Mouse (Mus musculus): Measurements from ENCODE around the gene Gm10645.

Gm10645 gene

DNA sequence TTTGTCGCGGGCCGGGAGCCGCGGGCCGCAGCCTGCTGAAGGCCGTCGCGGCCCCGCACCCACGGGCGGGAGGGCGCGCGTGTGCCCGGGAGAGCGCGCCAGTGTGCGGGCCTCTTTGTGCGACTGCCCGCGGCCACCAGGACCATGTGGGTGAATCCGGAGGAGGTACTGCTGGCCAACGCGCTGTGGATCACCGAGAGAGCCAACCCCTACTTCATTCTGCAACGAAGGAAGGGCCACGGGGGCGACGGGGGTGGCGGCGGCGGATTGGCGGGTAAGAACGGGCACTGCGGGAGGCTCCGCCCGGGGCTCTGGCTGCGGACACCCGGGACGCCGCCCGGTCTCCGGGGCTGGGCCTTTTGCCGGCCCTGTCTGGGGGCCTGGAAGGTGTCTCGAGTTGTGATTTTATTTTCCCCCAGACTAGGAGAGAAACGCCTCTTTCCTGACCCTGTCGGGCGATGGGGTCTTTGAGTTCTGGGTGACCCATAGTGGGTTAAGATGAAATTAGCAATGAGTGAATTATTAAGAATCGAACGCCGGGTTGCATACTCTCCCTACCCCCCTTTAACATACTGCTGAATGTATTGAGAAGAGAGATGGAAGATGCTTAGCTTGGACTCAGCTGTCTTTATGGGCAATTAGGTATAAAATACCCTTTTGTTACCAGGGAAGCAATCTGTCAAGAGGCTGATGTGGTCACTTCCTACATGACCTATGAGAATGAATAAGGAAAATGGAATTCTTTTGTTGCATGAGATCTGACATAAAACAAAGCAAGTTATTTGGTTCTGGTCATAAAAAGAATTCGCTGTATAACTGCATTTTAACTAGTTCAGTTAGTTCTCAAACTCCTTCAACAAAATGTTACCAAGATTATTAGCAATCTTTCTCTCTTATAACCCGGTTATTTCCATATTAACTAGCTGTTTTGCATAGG is at the start of gene Gm10645:
Gene Gm10645 (minus strand): TSS at position 240 of the 937 bp plus-strand sequence.
- no peak for DNase-seq (ENCODE audit: low read depth, low spot score)

- no peak for DNase-seq (ENCODE audit: low read depth, low spot score)
Observed at GRCm38 (mm10) chr8:83215065-83215464, 49.1 kb upstream of the Gm10645 start.

DNA sequence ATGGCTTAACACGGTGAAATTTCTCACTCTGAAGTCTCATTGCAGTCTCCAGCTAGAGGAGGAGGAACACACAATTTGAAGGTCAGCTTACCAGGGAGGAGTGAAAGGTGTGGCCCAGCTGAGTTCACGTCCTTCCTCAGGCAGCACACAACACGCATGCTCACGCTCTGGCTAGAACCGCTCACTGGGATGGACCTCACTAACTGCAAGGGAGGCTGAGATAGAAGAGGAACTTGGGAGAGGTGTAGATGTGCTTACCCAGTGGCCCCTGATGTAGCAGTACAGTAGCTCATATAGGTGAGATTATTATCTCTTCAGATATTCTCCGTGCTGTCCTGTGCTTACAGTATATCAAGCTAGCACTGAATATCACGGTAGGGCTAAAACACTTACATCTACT is 44.7 kb upstream of the Gm10645 start:
- peak; percentile 8 for DNase-seq (ENCODE audit: low read depth, low spot score)

DNA sequence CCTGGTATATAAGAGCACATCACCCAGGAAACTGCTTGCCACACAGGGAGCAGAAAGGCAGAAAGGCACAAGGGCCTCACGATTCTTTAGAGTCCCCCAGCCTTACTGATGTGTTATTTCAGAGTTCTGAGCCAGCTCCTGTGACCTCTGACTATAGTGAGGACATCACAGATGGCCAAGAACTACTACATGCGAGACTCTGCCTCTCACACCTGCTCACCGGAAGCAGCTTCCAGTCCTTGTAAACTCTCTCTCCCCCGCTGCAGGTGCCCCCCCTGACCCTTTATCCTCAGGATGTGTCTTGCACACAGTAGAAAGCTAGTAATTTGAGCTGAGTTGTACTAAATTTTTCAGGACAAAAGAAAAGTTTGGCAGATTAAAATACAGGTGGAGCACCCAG is 43.6 kb upstream of the Gm10645 start:
- no peak for DNase-seq (ENCODE audit: low read depth, low spot score)

GRCm38 (mm10) chr8:83205907-83206306 is 39.9 kb upstream of the Gm10645 start:
- no peak for DNase-seq (ENCODE audit: low read depth, low spot score)

GRCm38 (mm10) chr8:83202946-83203345 is 37.0 kb upstream of the Gm10645 start:
- no peak for DNase-seq (ENCODE audit: low read depth, low spot score)

DNA sequence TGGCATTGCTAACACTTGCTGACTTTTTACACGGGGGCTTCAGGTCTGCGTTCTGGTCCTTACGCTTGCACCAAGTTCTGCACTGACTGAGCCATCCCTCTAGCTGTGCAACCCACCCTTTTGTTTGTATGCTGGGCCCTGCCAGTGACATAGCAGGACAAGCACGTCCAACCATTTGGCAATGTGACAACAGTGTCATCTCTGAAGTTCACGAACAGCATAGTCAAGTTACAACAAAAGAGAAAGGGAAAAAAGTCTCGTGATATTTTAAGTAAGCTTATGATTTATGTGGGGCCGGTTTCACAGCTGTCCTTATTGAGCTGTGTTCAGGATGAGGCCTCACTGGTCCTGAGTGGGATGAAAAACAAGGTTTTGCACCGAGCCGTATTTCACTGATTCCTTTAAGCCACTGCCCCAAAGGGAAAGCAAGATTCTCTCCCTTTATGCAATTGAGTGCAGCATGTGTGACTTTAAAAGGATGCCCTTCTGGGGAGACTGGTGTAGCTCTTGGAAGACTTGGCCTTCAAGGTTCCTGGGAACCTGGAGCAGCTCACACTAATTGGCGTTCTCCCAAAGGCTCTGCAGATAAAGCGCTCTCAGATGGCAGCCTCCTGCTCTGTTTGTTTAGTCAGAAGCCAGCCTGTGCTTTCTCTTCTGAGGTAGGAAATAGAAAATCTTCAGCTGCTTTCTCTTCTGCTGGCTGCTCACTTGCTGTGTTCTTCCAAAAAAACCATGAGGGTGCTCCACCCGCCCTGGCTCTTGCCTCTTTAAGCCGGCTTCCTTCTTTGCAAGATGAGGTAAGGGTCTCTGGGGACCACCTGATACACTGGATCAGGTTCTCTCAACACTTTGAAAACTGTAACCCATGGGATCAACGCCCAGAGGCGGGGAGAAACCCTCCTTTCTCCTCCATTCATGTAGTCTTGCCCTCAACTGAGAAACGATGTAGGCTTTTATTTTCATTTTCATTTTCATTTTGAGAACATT is 34.5 kb upstream of the Gm10645 start:
- DNase-seq (ENCODE audit: low read depth, low spot score) = no peak

DNA sequence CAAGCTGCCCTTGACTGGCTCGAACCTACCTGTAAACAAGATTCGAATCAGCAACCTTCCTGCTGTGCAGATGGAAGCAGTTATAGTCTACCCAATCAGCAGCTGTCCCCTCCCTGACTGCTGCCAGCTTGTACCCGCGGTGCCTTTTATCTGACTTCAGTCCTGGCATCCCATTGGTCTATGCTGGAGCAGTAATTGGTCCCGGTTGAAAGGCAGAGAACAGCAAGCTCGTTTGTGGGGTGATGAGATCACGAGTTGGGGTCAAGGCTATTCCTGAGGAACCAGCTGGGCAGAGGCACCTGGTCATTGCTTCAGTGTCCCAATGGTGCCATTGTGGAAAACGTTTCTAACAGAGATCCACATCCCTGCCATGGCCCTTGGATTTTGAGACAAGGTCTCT is 33.7 kb upstream of the Gm10645 start:
- DNase-seq (ENCODE audit: low read depth, low spot score) = no peak

GRCm38 (mm10) chr8:83196088-83196487 is 30.1 kb upstream of the Gm10645 start:
- no peak for DNase-seq (ENCODE audit: low read depth, low spot score)

DNA sequence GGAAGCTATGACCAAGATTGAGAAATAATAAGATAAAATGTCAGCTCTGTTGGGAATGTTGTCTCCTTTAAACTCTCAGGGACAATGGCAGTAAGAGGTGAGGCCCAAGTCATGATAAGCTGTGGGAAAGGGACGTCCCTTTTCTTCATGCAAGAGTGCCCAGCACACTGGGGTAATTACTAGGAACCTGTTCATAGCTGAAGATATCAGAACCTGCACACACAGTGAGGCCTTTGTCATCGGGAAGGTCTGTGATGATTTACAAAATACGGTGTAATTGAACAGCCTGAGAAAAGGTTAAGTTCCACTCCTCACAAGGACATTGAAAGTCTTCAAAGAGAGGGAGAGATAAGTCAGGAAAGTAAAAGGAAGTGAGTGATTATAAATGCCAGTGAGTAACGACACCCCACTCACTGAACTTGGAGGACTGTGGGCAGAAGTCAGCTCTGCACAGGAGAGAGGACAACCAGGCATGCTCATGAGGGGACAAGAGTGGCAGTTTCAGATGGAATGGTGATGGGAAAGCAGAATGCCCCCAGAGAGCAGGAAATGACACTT is 23.6 kb upstream of the Gm10645 start:
- DNase-seq (ENCODE audit: low read depth, low spot score) = no peak

DNA sequence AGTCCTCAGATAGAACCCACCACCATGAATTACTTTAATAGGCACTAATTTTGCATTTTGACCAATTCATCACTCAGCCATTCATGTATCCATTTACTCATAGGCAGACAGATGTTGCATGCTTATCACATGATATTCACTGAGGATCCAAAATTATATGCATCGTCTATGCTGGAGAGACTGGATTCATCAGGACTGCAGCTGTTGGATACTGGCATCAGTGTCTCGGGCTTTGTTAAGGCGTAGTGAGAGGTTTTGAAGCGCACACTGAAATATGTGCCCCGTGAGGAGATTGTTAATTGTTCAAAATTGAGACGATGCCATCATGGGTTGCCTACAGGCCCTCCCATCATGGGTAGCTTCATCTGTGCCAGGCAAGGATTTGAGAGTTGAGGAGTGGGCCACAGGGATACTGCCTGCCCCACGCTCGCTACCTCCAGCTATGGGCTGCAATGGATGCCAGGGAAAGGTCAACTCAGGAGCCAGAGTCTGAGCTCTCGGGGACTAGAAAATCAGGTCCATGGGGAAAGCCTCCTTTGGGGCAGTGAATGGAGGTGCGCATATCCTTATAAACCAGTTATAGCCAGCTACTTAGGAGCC is 21.5 kb upstream of the Gm10645 start:
- DNase-seq (ENCODE audit: low read depth, low spot score) = no peak

GRCm38 (mm10) chr8:83186376-83186775 is 20.4 kb upstream of the Gm10645 start:
- DNase-seq (ENCODE audit: low read depth, low spot score) = no peak

DNA sequence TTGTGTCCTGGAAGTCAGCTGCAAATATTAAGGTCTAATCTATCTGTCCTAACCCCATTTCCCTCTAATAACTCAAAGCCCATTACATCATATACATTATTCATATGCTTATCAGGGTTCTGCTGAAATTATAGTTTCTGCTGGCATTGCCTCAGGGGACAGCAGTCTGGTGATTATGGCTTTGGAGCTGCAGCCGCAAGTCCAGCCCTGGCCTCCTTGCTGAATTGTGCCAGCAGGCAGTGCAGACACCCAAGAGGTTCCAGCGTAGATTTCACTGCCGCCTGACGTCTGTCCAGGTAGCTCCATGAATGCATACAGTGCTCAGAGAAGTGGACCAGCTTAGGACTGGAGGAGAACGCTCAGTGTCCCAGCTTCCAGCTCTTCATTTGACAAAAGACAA is 16.8 kb upstream of the Gm10645 start:
- no peak for DNase-seq (ENCODE audit: low read depth, low spot score)

DNA sequence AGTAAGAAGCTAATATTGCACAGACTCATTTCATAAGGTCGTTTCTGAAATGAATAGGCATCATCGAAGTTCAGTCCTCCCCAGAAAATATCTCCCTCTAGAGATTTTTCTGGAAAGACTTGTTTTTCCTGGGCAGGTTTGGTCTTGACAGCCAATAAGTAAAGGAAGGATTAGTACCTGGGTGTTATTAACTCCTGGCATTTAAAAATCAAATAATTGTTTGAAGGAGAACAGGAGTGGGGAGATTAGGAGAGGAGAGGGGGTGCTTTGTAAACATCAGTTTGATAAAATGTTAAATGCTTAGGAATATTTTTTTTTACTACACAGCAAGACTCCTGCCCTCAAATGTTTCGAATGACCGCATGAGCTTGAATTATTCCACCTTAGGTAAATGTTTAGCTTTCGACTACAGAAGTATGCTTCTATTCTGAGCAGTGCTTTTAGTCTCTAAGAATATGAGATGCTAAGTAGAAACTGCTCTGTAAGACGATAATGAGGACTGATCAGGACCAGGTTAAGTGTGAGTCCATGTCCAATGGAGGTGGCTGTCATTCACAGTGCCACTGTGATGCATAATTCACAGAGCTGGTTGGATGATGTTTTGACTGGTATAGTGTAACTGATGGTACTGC is 16.0 kb upstream of the Gm10645 start:
- DNase-seq (ENCODE audit: low read depth, low spot score) = no peak

- DNase-seq (ENCODE audit: low read depth, low spot score) = no peak
Observed at GRCm38 (mm10) chr8:83178228-83178742, 12.3 kb upstream of the Gm10645 start.

DNA sequence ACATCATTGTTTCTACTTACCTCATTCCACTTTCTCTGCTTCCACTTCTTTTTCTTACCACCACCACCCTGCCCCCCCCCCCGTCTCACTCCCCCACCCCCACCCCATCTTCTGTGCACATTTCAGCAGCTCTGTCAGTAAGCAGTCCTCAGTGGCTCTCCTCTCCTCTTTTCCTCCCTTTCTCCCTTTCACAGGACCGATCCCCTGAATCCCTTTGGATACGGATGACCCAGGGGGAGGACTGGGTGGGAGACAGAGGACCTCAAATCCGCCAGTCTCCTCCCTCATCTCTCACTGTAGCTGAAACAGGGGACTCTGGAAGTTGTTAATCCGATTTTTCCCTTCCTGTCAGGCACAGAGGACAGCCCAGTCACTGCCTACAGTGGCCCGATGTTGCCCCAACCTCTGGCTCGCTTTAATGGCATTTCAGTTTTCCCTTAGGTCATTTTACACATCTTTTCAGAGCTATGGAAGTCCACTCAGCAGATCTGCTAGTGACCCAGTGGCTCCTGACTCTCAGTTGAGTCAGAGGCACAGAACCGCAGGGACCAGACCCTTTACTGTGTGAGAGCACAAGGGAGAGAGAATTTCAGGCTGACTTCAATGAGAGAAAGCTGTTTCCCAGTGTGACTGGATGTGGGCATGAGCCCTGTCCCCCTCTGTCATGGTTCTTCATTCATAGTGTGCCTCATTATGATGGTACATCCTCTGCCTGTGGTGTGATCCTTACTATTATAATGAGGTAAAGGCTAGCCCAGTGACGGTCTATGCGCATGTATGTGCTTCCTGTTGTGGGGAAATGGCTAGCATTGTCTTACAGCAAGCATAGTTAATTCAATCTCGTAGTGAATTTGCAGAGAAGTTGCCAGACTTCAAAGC is 11.6 kb upstream of the Gm10645 start:
- no peak for DNase-seq (ENCODE audit: low read depth, low spot score)

DNA sequence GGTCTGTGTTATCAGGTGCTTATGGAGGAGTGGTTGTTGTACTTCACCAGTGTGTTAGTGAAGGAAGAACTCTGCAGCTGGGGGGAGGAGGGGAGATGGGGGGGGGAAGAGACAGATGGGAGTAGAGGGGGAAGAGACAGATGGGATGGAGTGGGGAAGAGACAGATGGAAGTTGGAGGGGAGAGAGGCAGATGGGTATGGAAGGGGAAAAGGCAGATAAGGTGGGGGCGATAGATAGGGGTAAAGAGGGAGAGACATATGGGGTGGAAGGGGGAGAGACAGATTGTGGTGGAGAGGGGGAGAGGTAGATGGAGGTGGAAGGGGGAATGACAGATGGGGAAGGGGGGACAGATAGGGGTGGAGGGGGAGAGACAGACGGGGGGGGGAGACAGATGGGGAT is 10.8 kb upstream of the Gm10645 start:
- no peak for DNase-seq (ENCODE audit: low read depth, low spot score)

GRCm38 (mm10) chr8:83175680-83176079 is 9.7 kb upstream of the Gm10645 start:
- no peak for DNase-seq (ENCODE audit: low read depth, low spot score)

- no peak for DNase-seq (ENCODE audit: low read depth, low spot score)
Observed at GRCm38 (mm10) chr8:83170894-83171293, 4.9 kb upstream of the Gm10645 start.

- DNase-seq (ENCODE audit: low read depth, low spot score) = peak; percentile 34
Observed at GRCm38 (mm10) chr8:83169709-83170108, 3.7 kb upstream of the Gm10645 start.
